Mouse (Mus musculus): ENCODE measurements at regions not wholly inside any gene's neighbourhood (a gene's known extent, or its start where the extent isn't known, plus 50 kb on each side); places are given as distances from the start of the nearest gene placed in this dataset.
"Not testable (repeated sequence)": the region's sequence is repeated elsewhere in the genome, so short reads cannot be mapped to it uniquely, and the experiment has no call there.

- in situ Hi-C loops (cut with MboI; ENCODE audit: low sequenced_read_pairs) = loop anchor here (5.0 kb wide), 1 partner anchor 84 kb away; no protein-coding TSS in a partner anchor
These were observed 102.6 kb downstream of the Dad1 start for GRCm38 (mm10) chr14:54151272-54151671.

DNA sequence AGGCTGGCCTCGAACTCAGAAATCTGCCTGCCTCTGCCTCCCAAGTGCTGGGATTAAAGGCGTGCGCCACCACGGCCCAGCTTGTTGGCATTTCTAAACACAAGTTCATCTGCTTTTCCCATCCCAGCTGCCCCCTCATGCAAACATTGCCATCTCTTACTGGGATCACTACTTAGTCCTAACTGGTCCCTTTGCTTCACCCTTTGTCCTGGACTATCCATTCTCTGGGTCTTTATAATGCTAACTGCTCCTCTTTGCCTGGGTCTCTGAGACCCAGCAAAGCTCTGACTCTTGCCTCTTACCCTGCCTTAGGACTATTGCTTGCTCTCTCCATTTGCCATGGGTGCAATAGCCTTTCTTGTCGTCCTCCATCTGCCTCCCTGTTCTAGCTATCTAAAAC, 103.7 kb downstream of the Dad1 start:
- in situ Hi-C loops (cut with MboI; ENCODE audit: low sequenced_read_pairs) = loop anchor here (5.0 kb wide), 1 partner anchor 83 kb away; no protein-coding TSS in a partner anchor

GRCm38 (mm10) chr14:54148626-54149025, 105.3 kb downstream of the Dad1 start:
- in situ Hi-C loops (cut with MboI; ENCODE audit: low sequenced_read_pairs) = no loop called here

GRCm38 (mm10) chr14:54148121-54148520, 105.8 kb downstream of the Dad1 start:
- in situ Hi-C loops (cut with MboI; ENCODE audit: low sequenced_read_pairs) = no loop called here

DNA sequence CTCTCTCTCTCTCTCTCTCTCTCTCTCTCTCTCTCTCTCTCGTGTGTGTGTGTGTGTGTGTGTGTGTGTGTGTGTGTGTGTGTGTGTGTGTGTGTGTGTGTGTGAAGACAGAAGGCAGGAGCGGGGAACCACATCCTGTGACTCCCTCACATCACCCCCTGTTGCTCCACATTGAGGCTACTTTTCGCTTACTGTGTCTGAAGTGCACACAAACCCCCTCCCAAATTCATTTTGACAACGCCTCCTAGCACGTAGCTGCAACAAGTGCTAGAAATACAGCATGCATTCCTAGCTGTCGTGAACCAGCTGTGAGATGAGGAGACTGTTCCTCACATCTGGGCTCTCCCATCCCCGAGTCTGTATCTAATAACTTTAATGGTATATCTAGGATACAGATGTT, 106.4 kb downstream of the Dad1 start:
- in situ Hi-C loops (cut with MboI; ENCODE audit: low sequenced_read_pairs) = no loop called here

GRCm38 (mm10) chr14:54145743-54146741, 107.9 kb downstream of the Dad1 start:
- in situ Hi-C loops (cut with MboI; ENCODE audit: low sequenced_read_pairs) = no loop called here

DNA sequence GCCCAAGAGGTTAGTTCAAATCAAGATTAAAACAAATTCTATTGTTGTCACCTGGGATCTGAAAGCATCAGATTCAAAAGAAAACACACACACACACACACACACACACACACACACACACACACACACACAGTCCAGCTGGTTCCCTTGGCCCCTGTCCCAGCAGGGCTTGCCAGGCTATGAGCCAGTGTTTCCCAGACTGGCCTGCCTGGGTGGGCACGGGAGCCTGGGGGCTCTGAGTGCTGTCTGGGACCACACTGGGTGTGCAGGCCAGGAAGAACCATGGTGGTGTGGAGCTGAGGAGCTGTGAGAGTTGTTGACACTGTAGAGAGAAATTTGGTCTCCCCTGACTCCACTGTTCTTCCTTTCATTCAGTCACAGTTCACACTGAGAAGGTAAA, 110.1 kb downstream of the Dad1 start:
- in situ Hi-C loops (cut with MboI; ENCODE audit: low sequenced_read_pairs) = no loop called here

DNA sequence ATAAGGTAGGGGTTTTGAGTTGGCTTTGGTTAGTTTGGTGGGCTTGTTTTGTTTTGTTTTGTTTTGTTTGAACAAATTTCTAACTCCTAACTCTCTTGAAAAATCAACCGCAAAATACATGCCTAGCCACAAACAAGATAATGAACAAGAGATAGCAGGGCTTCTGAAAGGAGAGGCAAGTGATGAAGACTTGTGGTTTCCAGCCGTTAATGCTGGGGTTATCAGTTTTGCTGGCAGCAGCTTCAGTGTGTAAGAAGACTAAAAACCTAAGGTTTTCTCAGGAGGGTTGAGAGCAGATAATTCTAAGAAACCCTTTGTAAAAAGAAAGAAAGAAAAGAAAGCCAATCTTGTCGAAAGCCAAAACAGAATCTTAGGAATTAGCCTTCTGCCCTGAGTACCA, 115.6 kb downstream of the Dad1 start:
- in situ Hi-C loops (cut with MboI; ENCODE audit: low sequenced_read_pairs) = no loop called here

DNA sequence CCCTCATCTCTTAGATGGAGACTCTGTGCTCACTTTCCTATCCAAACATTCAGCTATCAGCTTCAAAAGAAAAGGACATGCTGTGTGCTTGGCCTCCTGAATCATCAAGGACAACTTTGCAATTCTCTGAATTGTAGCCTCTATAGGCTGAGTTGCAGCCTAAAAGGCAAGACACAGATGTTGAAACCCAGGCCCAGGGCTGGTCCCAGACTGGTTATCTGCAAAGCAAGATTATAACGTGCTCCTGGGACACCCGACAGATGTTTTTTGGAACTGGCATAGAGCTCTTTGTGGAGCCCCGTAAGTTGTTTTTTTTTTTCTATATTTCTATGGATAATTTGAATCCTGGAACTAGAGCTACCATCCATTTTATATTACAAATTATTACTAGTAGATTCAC, 117.4 kb downstream of the Dad1 start:
- in situ Hi-C loops (cut with MboI; ENCODE audit: low sequenced_read_pairs) = no loop called here

- in situ Hi-C loops (cut with MboI; ENCODE audit: low sequenced_read_pairs) = no loop called here
These were observed 125.6 kb downstream of the Dad1 start for GRCm38 (mm10) chr14:54128334-54128733.

DNA sequence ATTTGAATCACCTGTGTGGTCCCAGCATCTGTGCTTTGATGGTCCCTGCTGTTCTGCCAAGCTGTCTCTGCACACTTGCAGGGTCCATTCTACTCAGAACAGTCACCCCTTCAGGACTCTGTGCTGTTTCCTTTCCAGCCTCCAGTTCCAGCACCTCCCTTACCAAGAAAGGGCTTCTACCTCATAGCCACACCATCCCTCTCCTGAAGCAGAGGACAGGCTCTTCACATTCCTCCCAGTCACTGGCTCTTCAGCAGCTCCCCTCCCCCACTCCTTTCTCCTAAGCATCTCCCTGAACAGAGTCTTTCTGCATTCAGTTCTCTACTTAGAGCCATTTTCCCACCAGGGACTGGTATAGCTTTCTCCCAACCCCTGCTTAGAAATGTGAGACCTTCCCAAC, 128.4 kb downstream of the Dad1 start:
- in situ Hi-C loops (cut with MboI; ENCODE audit: low sequenced_read_pairs) = no loop called here

GRCm38 (mm10) chr14:54121973-54122372, 131.9 kb downstream of the Dad1 start:
- in situ Hi-C loops (cut with MboI; ENCODE audit: low sequenced_read_pairs) = no loop called here

GRCm38 (mm10) chr14:54121340-54121739, 132.6 kb downstream of the Dad1 start:
- in situ Hi-C loops (cut with MboI; ENCODE audit: low sequenced_read_pairs) = no loop called here

- in situ Hi-C loops (cut with MboI; ENCODE audit: low sequenced_read_pairs) = no loop called here
These were observed 133.7 kb downstream of the Dad1 start for GRCm38 (mm10) chr14:54120194-54120593.

GRCm38 (mm10) chr14:54117607-54118006, 136.3 kb downstream of the Dad1 start:
- in situ Hi-C loops (cut with MboI; ENCODE audit: low sequenced_read_pairs) = not testable (repeated sequence)

DNA sequence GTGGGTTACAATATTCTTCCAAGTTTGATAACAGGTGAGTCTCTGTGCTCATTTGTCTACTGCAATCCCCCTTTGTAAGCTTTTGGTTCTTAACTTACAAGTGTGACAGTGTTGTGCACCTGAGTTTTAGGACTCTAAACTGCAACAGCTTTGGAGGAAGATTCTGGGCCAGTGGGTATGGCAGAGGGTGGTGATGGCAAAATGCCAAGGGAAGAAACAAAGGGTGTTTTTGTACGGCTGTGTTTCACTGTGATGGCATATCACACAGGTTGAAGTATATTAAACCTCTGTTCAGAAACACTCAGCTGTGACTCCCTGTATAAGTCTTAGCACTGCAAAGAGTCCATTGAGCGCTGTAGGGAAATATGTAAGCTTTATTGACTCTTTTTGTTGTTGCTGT, 140.7 kb downstream of the Dad1 start:
- in situ Hi-C loops (cut with MboI; ENCODE audit: low sequenced_read_pairs) = no loop called here

DNA sequence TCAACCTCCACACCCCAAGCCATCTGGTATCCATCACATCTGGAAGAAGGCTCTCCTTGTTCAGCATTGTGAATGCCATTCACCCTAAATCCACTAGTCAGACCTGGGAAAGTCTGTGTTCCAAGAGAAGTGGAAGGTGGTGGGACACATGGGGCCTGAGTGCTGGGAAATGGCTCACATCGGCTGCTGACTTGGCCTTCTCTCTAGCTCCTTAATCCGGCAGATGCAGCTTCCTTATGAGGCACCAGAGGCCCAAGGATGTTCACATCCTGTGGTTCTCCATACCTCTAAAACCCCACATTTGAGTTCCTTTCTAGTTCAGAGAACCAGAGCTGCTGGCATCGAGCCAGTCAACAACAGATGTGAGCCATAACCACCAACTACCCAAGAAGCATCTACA, 142.9 kb downstream of the Dad1 start:
- in situ Hi-C loops (cut with MboI; ENCODE audit: low sequenced_read_pairs) = no loop called here

DNA sequence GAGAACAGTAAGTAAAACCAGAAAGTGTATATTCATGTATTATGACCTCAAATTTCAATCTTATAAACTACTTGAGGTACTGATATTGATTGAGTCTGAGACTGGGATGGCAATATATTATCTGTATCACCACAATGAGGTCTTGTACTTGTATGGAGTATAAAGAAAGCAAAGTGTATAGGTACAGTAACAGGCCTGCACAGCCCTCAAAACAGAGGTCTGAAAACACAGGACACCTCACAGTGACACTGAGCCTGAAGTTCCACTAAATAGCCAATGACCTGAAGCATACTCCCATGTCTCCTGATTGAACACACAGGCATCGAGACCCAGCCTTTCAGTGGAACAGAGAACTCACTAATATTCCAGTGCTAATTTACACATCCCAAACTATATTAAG, 144.8 kb downstream of the Dad1 start:
- in situ Hi-C loops (cut with MboI; ENCODE audit: low sequenced_read_pairs) = no loop called here

GRCm38 (mm10) chr14:54108311-54109074, 145.4 kb downstream of the Dad1 start:
- in situ Hi-C loops (cut with MboI; ENCODE audit: low sequenced_read_pairs) = no loop called here

- in situ Hi-C loops (cut with MboI; ENCODE audit: low sequenced_read_pairs) = no loop called here
These were observed 146.6 kb downstream of the Dad1 start for GRCm38 (mm10) chr14:54107204-54107796.

DNA sequence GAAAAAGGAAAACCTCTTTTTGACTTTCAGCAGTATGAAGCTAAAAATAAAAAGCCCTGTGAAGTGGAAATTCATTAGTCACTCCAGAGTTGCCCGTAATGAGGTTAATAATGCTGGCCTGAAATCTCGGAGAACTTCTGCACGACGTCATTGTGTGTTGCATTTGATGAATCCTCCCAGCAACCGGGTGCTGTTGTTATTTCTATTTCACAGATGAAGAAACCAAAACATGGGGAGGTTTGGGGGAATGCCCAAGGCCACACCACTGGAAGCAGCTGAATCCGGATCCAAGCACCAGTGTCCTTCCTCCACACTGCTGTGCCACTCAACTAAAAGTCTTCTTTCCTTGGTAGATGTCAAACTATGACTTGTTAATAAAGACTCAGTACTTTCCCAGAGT, 149.7 kb downstream of the Dad1 start:
- in situ Hi-C loops (cut with MboI; ENCODE audit: low sequenced_read_pairs) = no loop called here

All from CH12F3 (cell line).